In the genomic region with DNA sequence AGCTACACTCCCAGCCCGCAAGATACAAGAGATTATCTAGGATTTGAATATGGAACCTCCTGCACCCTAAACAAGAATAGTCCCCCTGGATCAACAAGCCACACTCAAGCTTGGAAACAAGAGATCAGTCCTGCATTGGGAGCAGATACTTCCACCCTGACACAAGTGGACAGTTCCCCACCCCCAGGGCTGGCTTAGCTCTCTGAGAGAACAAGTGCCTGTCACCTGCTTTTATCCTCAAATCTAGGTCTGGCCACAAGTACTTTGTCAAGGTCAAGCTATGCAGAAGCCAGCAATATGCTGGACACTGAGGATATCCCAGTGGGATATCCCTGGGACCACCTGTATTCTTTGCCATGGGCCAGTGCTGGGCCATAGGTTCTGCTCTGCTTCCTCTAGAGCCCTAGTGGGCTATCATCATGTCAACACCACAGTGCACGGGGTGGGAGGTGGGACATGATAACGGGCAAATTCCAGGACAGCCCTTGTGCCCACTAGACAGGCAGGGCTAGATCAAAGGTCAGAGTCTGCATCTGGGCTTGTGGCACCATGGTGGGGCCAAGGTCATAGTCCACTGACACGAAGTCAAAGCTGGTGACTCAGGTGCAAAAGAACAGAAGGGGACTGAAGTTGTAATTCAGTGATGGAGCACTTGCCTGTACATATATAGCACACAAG, we compare ENCODE assay signal across 8 mouse cellular contexts. TPM values are rescaled to one million over a fixed set of nuclear protein-coding genes. Genes with fewer than 3 reads are reported as not detected.
DNase-seq lines count a peak whose midpoint lies in the region; ATAC-seq lines count a peak whose summit lies in the region.

No protein-coding gene starts in this region.

- H3K9me3 ChIP-seq in lung, embryonic 15.5 days, result no peaks in the 10 kb centered on the region
- H3K9me3 ChIP-seq in erythroblast, embryonic 14.5 days (ENCODE audit: control insufficient read depth, low read length), result no peaks in the 10 kb centered on the region
- H3K9me3 ChIP-seq in kidney, embryonic 14.5 days (ENCODE audit: control insufficient read depth, low read length), result no peaks in the 10 kb centered on the region
- no peaks in the 10 kb centered on the region for H3K9me3 ChIP-seq in midbrain, embryonic 14.5 days (ENCODE audit: control insufficient read depth, low read length)

- H3K4me2 ChIP-seq in lung, embryonic 15.5 days, result peak overlapping the region; percentile 89
- peak overlapping the region; percentile 89 for H3K4me2 ChIP-seq in kidney, embryonic 14.5 days (replicated peaks; ENCODE audit: low read depth, low read length)
- H3K4me2 ChIP-seq in midbrain, embryonic 14.5 days (ENCODE audit: low read length), result peak overlapping the region; percentile 72

- no peak for DNase-seq in lung, postnatal 4 days
- no peak for DNase-seq in midbrain, embryonic 14.5 days
- no peak for DNase-seq in right cerebral cortex, postnatal 4 days
- DNase-seq in MN1 (ENCODE audit: low spot score), result no peak
- DNase-seq in layer of hippocampus, adult 9-11 months, result no peak

- H3K4me1 ChIP-seq in lung, embryonic 15.5 days, result peaks cover 14% of the 10 kb centered on the region
- H3K4me1 ChIP-seq in erythroblast, embryonic 14.5 days (ENCODE audit: control insufficient read depth), result peaks cover 51% of the 10 kb centered on the region
- peaks cover 11% of the 10 kb centered on the region for H3K4me1 ChIP-seq in kidney, embryonic 14.5 days (ENCODE audit: control insufficient read depth, insufficient read depth, low read length)
- peaks cover 7% of the 10 kb centered on the region for H3K4me1 ChIP-seq in midbrain, embryonic 14.5 days (ENCODE audit: control insufficient read depth, insufficient read depth, low read length)

- H3K9ac ChIP-seq in lung, embryonic 15.5 days, result peak overlapping the region; percentile 86
- peak overlapping the region; percentile 77; the same call in 1 of the 2 replicates for H3K9ac ChIP-seq in kidney, embryonic 14.5 days (ENCODE audit: low read depth, low read length)
- peak overlapping the region; percentile 75 for H3K9ac ChIP-seq in midbrain, embryonic 14.5 days (replicated peaks; ENCODE audit: low read length)

- ATAC-seq in lung, embryonic 15.5 days (ENCODE audit: borderline replicate concordance, extremely low read depth, low FRiP score, low TSS enrichment), result no peak
- ATAC-seq in kidney, embryonic 14.5 days (ENCODE audit: low FRiP score, low TSS enrichment), result no peak
- no peak for ATAC-seq in midbrain, embryonic 14.5 days (ENCODE audit: low FRiP score, low TSS enrichment)

- no peak overlapping the region for H3K27ac ChIP-seq in lung, embryonic 15.5 days
- no peak overlapping the region for H3K27ac ChIP-seq in kidney, embryonic 14.5 days (ENCODE audit: low read depth, low read length)
- H3K27ac ChIP-seq in midbrain, embryonic 14.5 days (replicated peaks; ENCODE audit: low read depth, low read length), result peak overlapping the region; percentile 83

- H3K4me3 ChIP-seq in lung, embryonic 15.5 days, result peak overlapping the region; percentile 95
- peak overlapping the region; percentile 81 for H3K4me3 ChIP-seq in erythroblast, embryonic 14.5 days (replicated peaks)
- peak overlapping the region; percentile 82 for H3K4me3 ChIP-seq in kidney, embryonic 14.5 days (ENCODE audit: low read length)
- peak overlapping the region; percentile 62 for H3K4me3 ChIP-seq in midbrain, embryonic 14.5 days (replicated peaks; ENCODE audit: low read depth, low read length)

- whole genome bisulfite sequencing in lung, embryonic 15.5 days, result 38% methylated on average over 4 of the region's 4 CpGs
- 49% methylated on average over 4 of the region's 4 CpGs for WGBS in kidney, embryonic 14.5 days
- 44% methylated on average over 4 of the region's 4 CpGs for WGBS in midbrain, embryonic 14.5 days

- H3K36me3 ChIP-seq in lung, embryonic 15.5 days, result peaks cover 57% of the 10 kb centered on the region
- peaks cover 87% of the 10 kb centered on the region for H3K36me3 ChIP-seq in erythroblast, embryonic 14.5 days (ENCODE audit: control insufficient read depth)
- peaks cover 43% of the 10 kb centered on the region for H3K36me3 ChIP-seq in kidney, embryonic 14.5 days (ENCODE audit: control insufficient read depth, insufficient read depth, low read length)
- peaks cover 65% of the 10 kb centered on the region for H3K36me3 ChIP-seq in midbrain, embryonic 14.5 days (ENCODE audit: control insufficient read depth, insufficient read depth, low read length)

- H3K27me3 ChIP-seq in lung, embryonic 15.5 days, result no peaks in the 10 kb centered on the region
- no peaks in the 10 kb centered on the region for H3K27me3 ChIP-seq in erythroblast, embryonic 14.5 days (ENCODE audit: control insufficient read depth)
- H3K27me3 ChIP-seq in kidney, embryonic 14.5 days (ENCODE audit: control insufficient read depth, insufficient read depth, low read length), result no peaks in the 10 kb centered on the region
- no peaks in the 10 kb centered on the region for H3K27me3 ChIP-seq in midbrain, embryonic 14.5 days (ENCODE audit: control insufficient read depth, insufficient read depth, low read length)

RNA-seq across cellular contexts. Expression of a gene that starts 1.0 kb away (rescaled TPM):
- polyA plus RNA-seq in lung, embryonic 15.5 days (2015; fragmentation: Nextera tagmentation; extraction: Ambion mirVana), result 103 and 126 TPM in 2 replicates
- 9.6 and 12.2 TPM in 2 replicates for polyA plus RNA-seq in erythroblast, embryonic 14.5 days (2012)
- polyA plus RNA-seq in kidney, embryonic 14.5 days (2014; fragmentation: Nextera tagmentation; extraction: Ambion mirVana), result 82.7 and 83.5 TPM in 2 replicates
- polyA plus RNA-seq in midbrain, embryonic 14.5 days (2014; fragmentation: Nextera tagmentation; extraction: Ambion mirVana), result 148 and 181 TPM in 2 replicates

RNA-seq across cellular contexts. Expression of a gene that starts 8.3 kb away (rescaled TPM):
- 32.6 and 34.3 TPM in 2 replicates for polyA plus RNA-seq in lung, embryonic 15.5 days (2015; fragmentation: Nextera tagmentation; extraction: Ambion mirVana)
- polyA plus RNA-seq in erythroblast, embryonic 14.5 days (2012), result 19.3 and 22.9 TPM in 2 replicates
- 23.8 and 28.6 TPM in 2 replicates for polyA plus RNA-seq in kidney, embryonic 14.5 days (2014; fragmentation: Nextera tagmentation; extraction: Ambion mirVana)
- 38.4 and 39.5 TPM in 2 replicates for polyA plus RNA-seq in midbrain, embryonic 14.5 days (2014; fragmentation: Nextera tagmentation; extraction: Ambion mirVana)

RNA-seq across cellular contexts. Expression of a gene that starts 8.5 kb away (rescaled TPM):
- 0.78 and 1.4 TPM in 2 replicates for polyA plus RNA-seq in lung, embryonic 15.5 days (2015; fragmentation: Nextera tagmentation; extraction: Ambion mirVana)
- 0.46 TPM in 1 of 2 replicates, not detected in the other for polyA plus RNA-seq in erythroblast, embryonic 14.5 days (2012)
- polyA plus RNA-seq in kidney, embryonic 14.5 days (2014; fragmentation: Nextera tagmentation; extraction: Ambion mirVana), result 14.8 and 19.5 TPM in 2 replicates
- 0.77 and 0.82 TPM in 2 replicates for polyA plus RNA-seq in midbrain, embryonic 14.5 days (2014; fragmentation: Nextera tagmentation; extraction: Ambion mirVana)

RNA-seq across cellular contexts. Expression of a gene that starts 16.6 kb away (rescaled TPM):
- polyA plus RNA-seq in lung, embryonic 15.5 days (2015; fragmentation: Nextera tagmentation; extraction: Ambion mirVana), result 23.3 and 24.5 TPM in 2 replicates
- 18.3 and 20.4 TPM in 2 replicates for polyA plus RNA-seq in erythroblast, embryonic 14.5 days (2012)
- 26.9 and 27.9 TPM in 2 replicates for polyA plus RNA-seq in kidney, embryonic 14.5 days (2014; fragmentation: Nextera tagmentation; extraction: Ambion mirVana)
- polyA plus RNA-seq in midbrain, embryonic 14.5 days (2014; fragmentation: Nextera tagmentation; extraction: Ambion mirVana), result 37.4 and 42.5 TPM in 2 replicates

RNA-seq across cellular contexts. Expression of a gene that starts 18.5 kb away (rescaled TPM):
- polyA plus RNA-seq in lung, embryonic 15.5 days (2015; fragmentation: Nextera tagmentation; extraction: Ambion mirVana), result 215 and 222 TPM in 2 replicates
- polyA plus RNA-seq in erythroblast, embryonic 14.5 days (2012), result 12.9 and 19.1 TPM in 2 replicates
- polyA plus RNA-seq in kidney, embryonic 14.5 days (2014; fragmentation: Nextera tagmentation; extraction: Ambion mirVana), result 212 and 242 TPM in 2 replicates
- polyA plus RNA-seq in midbrain, embryonic 14.5 days (2014; fragmentation: Nextera tagmentation; extraction: Ambion mirVana), result 210 and 266 TPM in 2 replicates
